Mouse (Mus musculus) midbrain, embryonic 14.5 days (tissue): ENCODE measurements around the gene Lrrc4b. TPM values are rescaled to one million over a fixed set of nuclear protein-coding genes. Genes with fewer than 3 reads are reported as not detected.
A peak's percentile ranks its signal among the peaks of the same experiment; 100 is the strongest.

Experiments
- ATAC-seq: fragments of 200-750 bp; cut with Nextera tagmentation; 2 replicates; pipeline ENCODE4 v1.8.0; 2017; ENCODE audit warnings: moderate number of reproducible peaks, moderate library complexity; ENCODE audit not compliant: low FRiP score, low TSS enrichment
- DNase-seq: peaks from one replicate; pipeline ENCODE4 v3.0.0-alpha.2; 2015
- H3K27ac ChIP-seq: fragments of 300-500 bp; sonication (generic); replicated peaks from 2 replicates; pipeline ENCODE4 v1.5.1; 2014; ENCODE audit warnings: mild to moderate bottlenecking, low read depth, low read length, moderate library complexity
- H3K27me3 ChIP-seq: fragments of 300-500 bp; sonication (generic); 2 replicates; pipeline ENCODE4 v1.6.1; 2014; ENCODE audit warnings: low read length, control low read depth, mixed read lengths; ENCODE audit not compliant: control insufficient read depth, insufficient read depth
- H3K36me3 ChIP-seq: fragments of 300-500 bp; sonication (generic); 2 replicates; pipeline ENCODE4 v1.6.1; 2014; ENCODE audit warnings: low read length, control low read depth; ENCODE audit not compliant: control insufficient read depth, insufficient read depth
- H3K4me1 ChIP-seq: fragments of 300-500 bp; sonication (generic); 2 replicates; pipeline ENCODE4 v1.6.1; 2014; ENCODE audit warnings: mild to moderate bottlenecking, antibody characterized with exemption, low read length, control low read depth; ENCODE audit not compliant: control insufficient read depth, insufficient read depth
- H3K4me2 ChIP-seq: fragments of 300-500 bp; sonication (generic); 2 replicates; pipeline ENCODE4 v1.6.1; 2014; ENCODE audit warnings: mild to moderate bottlenecking, low read length, moderate library complexity
- H3K4me3 ChIP-seq: fragments of 300-500 bp; sonication (generic); replicated peaks from 2 replicates; pipeline ENCODE4 v1.5.1; 2014; ENCODE audit warnings: low read depth, low read length
- H3K9ac ChIP-seq: fragments of 300-500 bp; sonication (generic); replicated peaks from 2 replicates; pipeline ENCODE4 v1.6.1; 2014; ENCODE audit warnings: mild to moderate bottlenecking, low read length, moderate library complexity
- H3K9me3 ChIP-seq: fragments of 300-500 bp; sonication (generic); 2 replicates; pipeline ENCODE4 v1.6.1; 2016; ENCODE audit warnings: low read length, control low read depth, mixed read lengths; ENCODE audit not compliant: control insufficient read depth
- WGBS: fragments of 180-500 bp; shearing (Covaris S2); extraction: QIAGEN DNeasy Blood & Tissue Kit; methylation state at CpG from one replicate; pipeline ENCODE4 v1.1.7; 2014; 5-methylcytosine and 5-hydroxymethylcytosine counted together
- microRNA-seq: library from miRNA; unstranded; fragments of <30 nt; microRNA quantifications from one replicate; pipeline ENCODE4, GENCODE M21; 2016
- polyA plus RNA-seq: library from polyadenylated mRNA; unstranded; fragments of >200 nt; fragmentation: Nextera tagmentation; extraction: Ambion mirVana; gene quantifications from 2 replicates; pipeline ENCODE4 v1.2.1, GENCODE M21; 2014

Lrrc4b gene
- polyA plus RNA-seq, 1 experiment from 2014 or later = 28.4 TPM

- Histone ChIP-seq H3K4me1 (peaks cover 18% of the 10 kb centered on the region), H3K4me2 (no peak overlapping the region), H3K36me3 (no peaks in the 10 kb centered on the region; the same call in 1 of the 2 replicates), H3K27me3 (no peaks in the 10 kb centered on the region), H3K9ac (no peak overlapping the region), H3K9me3 (no peaks in the 10 kb centered on the region), H3K4me3 (no peak overlapping the region), H3K27ac (no peak overlapping the region)
- ATAC-seq = no peak
- no peak for DNase-seq
- 65% methylated on average over 19 of the region's 20 CpGs for WGBS
These were observed 71.2 kb downstream of the Lrrc4b start for GRCm38 (mm10) chr7:44500046-44500445.

GRCm38 (mm10) chr7:44501563-44502115 lies 72.8 kb downstream of the Lrrc4b start:
- Histone ChIP-seq H3K4me1 (peaks cover 10% of the 10 kb centered on the region), H3K4me3 (no peak overlapping the region), H3K4me2 (no peak overlapping the region), H3K36me3 (no peaks in the 10 kb centered on the region; the same call in 1 of the 2 replicates), H3K9me3 (no peaks in the 10 kb centered on the region), H3K27ac (no peak overlapping the region), H3K27me3 (no peaks in the 10 kb centered on the region), H3K9ac (no peak overlapping the region)
- ATAC-seq (0 out of 2 replicates have a peak, but pooled peaks have one; percentile 57), DNase-seq (peak; percentile 85)
- 40% methylated on average over 5 of the region's 5 CpGs for WGBS

GRCm38 (mm10) chr7:44507491-44507890 lies 78.7 kb downstream of the Lrrc4b start:
- ATAC-seq (no peak), DNase-seq (no peak)
- Histone ChIP-seq H3K27me3 (no peaks in the 10 kb centered on the region), H3K9me3 (no peaks in the 10 kb centered on the region), H3K36me3 (no peaks in the 10 kb centered on the region), H3K4me2 (no peak overlapping the region), H3K9ac (no peak overlapping the region), H3K4me1 (no peaks in the 10 kb centered on the region), H3K27ac (no peak overlapping the region), H3K4me3 (no peak overlapping the region)

Small RNAs within 50 kb of the gene (microRNA-seq; reads per million reads assigned to microRNA genes)
- gene Mir7052 = 1.3 reads per million

Other genes with a start within 250 kb of the Lrrc4b start
- gene Klk1b24, start 240.8 kb upstream of the Lrrc4b start, polyA plus RNA-seq = not detected in 2 replicates
- not detected in 2 replicates for gene Klk1b3, start 230.8 kb upstream of the Lrrc4b start, polyA plus RNA-seq
- gene Klk1b4, start 221.6 kb upstream of the Lrrc4b start, polyA plus RNA-seq = not detected in 2 replicates
- gene Klk1b5, start 213.1 kb upstream of the Lrrc4b start, polyA plus RNA-seq = not detected in 2 replicates
- not detected in 2 replicates for gene Klk1, start 203.7 kb upstream of the Lrrc4b start, polyA plus RNA-seq
- gene Gm36864, start 192.8 kb upstream of the Lrrc4b start, polyA plus RNA-seq = not detected in 2 replicates
- 1.3 and 1.8 TPM in 2 replicates for gene 1700028J19Rik, start 182.3 kb upstream of the Lrrc4b start, polyA plus RNA-seq
- 199 and 211 TPM in 2 replicates for gene 2410002F23Rik, start 182.3 kb upstream of the Lrrc4b start, polyA plus RNA-seq
- not detected in 2 replicates for gene Acp4, start 171.6 kb upstream of the Lrrc4b start, polyA plus RNA-seq
- gene Gm15517, start 167.6 kb upstream of the Lrrc4b start, polyA plus RNA-seq = 1.8 TPM in 1 of 2 replicates, not detected in the other
- gene Clec11a, start 122.1 kb upstream of the Lrrc4b start, polyA plus RNA-seq = 4.6 and 4.7 TPM in 2 replicates
- 35.1 and 37.8 TPM in 2 replicates for gene Shank1, start 118.8 kb upstream of the Lrrc4b start, polyA plus RNA-seq
- gene Syt3, start 44.9 kb upstream of the Lrrc4b start, polyA plus RNA-seq = 39.5 and 48.5 TPM in 2 replicates
- 1.7 and 1.9 TPM in 2 replicates for gene 1700008O03Rik, start 43.2 kb upstream of the Lrrc4b start, polyA plus RNA-seq
- gene Aspdh, start 36.4 kb downstream of the Lrrc4b start, polyA plus RNA-seq = 8.6 and 8.9 TPM in 2 replicates
- gene Josd2, start 39.0 kb downstream of the Lrrc4b start, polyA plus RNA-seq = 27.9 and 32.5 TPM in 2 replicates
- gene Emc10, start 67.5 kb downstream of the Lrrc4b start, polyA plus RNA-seq = 152 and 163 TPM in 2 replicates
- 26.8 and 28.6 TPM in 2 replicates for gene Fam71e1, start 67.6 kb downstream of the Lrrc4b start, polyA plus RNA-seq
- gene Mybpc2, start 95.6 kb downstream of the Lrrc4b start, polyA plus RNA-seq = 0.15 and 0.20 TPM in 2 replicates
- gene Spib, start 103.1 kb downstream of the Lrrc4b start, polyA plus RNA-seq = not detected in 2 replicates
- gene Pold1, start 119.8 kb downstream of the Lrrc4b start, polyA plus RNA-seq = 17.8 and 19.5 TPM in 2 replicates
- gene Nr1h2, start 124.9 kb downstream of the Lrrc4b start, polyA plus RNA-seq = 57.1 and 62.0 TPM in 2 replicates
- 1.1 TPM in 1 of 2 replicates, not detected in the other for gene Napsa, start 143.4 kb downstream of the Lrrc4b start, polyA plus RNA-seq
- gene Kcnc3, start 161.6 kb downstream of the Lrrc4b start, polyA plus RNA-seq = 5.2 and 7.5 TPM in 2 replicates
- 2.5 and 2.7 TPM in 2 replicates for gene Myh14, start 241.8 kb downstream of the Lrrc4b start, polyA plus RNA-seq